Mouse (Mus musculus) CD8-positive naive resting alpha-beta T cell, adult 57 days (primary cell): ENCODE measurements around the gene Cldn22. TPM values are rescaled to one million over a fixed set of nuclear protein-coding genes. Genes with fewer than 3 reads are reported as not detected.

ENCODE experiments used
- total RNA-seq: library from RNA; stranded (reverse); gene quantifications from one replicate; pipeline ENCODE4 v1.2.4, GENCODE M21; 2023

Gene Cldn22
- not detected for total RNA-seq

DNA sequence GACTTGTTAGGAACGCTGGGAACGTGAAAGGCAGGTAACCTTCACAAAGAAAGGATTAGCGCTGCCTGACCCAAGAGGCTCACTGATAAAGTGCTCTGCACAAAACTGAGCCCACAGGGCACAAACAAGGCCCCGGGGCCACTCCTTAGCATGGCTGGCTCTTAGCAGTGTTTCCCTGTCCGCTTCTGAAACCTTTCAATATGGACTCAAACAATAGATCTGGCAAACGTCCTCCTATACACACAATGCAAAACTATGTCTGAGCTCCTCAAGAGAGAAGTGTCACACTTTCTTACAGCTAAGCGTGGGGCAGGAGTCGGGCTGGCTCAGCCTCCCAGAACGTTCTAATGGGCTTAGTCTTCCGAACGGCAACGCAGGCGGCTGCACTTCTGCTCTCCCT is at the start of gene Cldn22:
Cldn22 (plus strand) TSS at position 301 of the 400 bp plus-strand sequence.

DNA sequence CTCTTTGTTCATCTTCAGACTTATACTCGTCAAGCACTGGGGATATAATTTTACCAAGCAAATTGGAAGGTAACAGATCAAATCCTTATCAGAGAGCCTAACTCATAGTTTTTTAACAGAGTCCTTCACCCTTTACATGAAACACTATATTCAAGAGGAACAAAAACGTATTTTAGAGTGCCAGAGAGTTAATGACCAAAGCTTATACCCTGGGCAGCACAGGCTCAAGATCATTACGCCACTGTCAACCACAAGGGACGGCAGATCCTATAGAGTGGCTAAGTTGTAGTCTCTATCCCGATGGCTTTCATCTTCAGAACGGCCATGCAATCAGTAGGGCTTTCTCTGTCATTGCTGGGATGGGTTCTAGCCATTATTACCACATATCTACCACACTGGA is 2.4 kb upstream of the Cldn22 start, which contains the start of gene Cldn24:
Cldn24 (plus strand) TSS at position 301 of the 400 bp plus-strand sequence.

Other genes starting within 250 kb of the Cldn22 start
- 21.6 TPM for gene Ing2, start 148.9 kb upstream of the Cldn22 start, total RNA-seq
- gene Cdkn2aip, start 110.5 kb upstream of the Cldn22 start, total RNA-seq: 41.5 TPM
- not detected for gene Cldn24, start 2.3 kb upstream of the Cldn22 start, total RNA-seq
- 0.64 TPM for gene Wwc2, start 166.4 kb downstream of the Cldn22 start, total RNA-seq